Mouse (Mus musculus) limb, embryonic 10.5 days (tissue): Measurements from ENCODE around the gene Npb. TPM values are rescaled to one million over a fixed set of nuclear protein-coding genes. Genes with fewer than 3 reads are reported as not detected.
"Not testable (repeated sequence)": the region's sequence is repeated elsewhere in the genome, so short reads cannot be mapped to it uniquely, and the experiment has no call there.

Source experiments
- DNase-seq: peaks from one replicate; pipeline ENCODE4 v3.0.0-alpha.2; 2017; ENCODE audit warnings: low spot score
- H3K27ac ChIP-seq: fragments of 300-500 bp; sonication (generic); 2 replicates; pipeline ENCODE4 v1.5.1; 2016; ENCODE audit warnings: mild to moderate bottlenecking
- H3K27me3 ChIP-seq: fragments of 300-500 bp; sonication (generic); 2 replicates; pipeline ENCODE4 v1.6.1; 2016; ENCODE audit warnings: low read depth, mild to moderate bottlenecking; ENCODE audit not compliant: poor library complexity, severe bottlenecking
- H3K36me3 ChIP-seq: fragments of 300-500 bp; sonication (generic); 2 replicates; pipeline ENCODE4 v1.6.1; 2016; ENCODE audit warnings: mild to moderate bottlenecking, moderate library complexity
- H3K4me1 ChIP-seq: fragments of 300-500 bp; sonication (generic); 2 replicates; pipeline ENCODE4 v1.6.1; 2016
- H3K4me3 ChIP-seq: fragments of 300-500 bp; sonication (generic); 2 replicates; pipeline ENCODE4 v1.5.1; 2016; ENCODE audit warnings: mild to moderate bottlenecking, moderate library complexity
- H3K9me3 ChIP-seq: fragments of 300-500 bp; sonication (generic); replicated peaks from 2 replicates; pipeline ENCODE4 v1.6.1; 2016; ENCODE audit warnings: mild to moderate bottlenecking
- WGBS: fragments of 180-500 bp; shearing (Covaris S2); methylation state at CpG from one replicate; pipeline ENCODE4 v1.1.7; 2016; 5-methylcytosine and 5-hydroxymethylcytosine counted together
- polyA plus RNA-seq: library from polyadenylated mRNA; unstranded; fragments of >200 nt; fragmentation: Nextera tagmentation; extraction: Ambion mirVana; gene quantifications from 2 replicates; pipeline ENCODE4 v1.2.1, GENCODE M21; 2016

Npb gene
- polyA plus RNA-seq, 1 experiment from 2014 or later, result not detected

- H3K9me3 ChIP-seq, H3K27me3 ChIP-seq, DNase-seq, H3K4me3 ChIP-seq, H3K27ac ChIP-seq: not testable (repeated sequence)
- peaks cover 40% of the 10 kb centered on the region for H3K4me1 ChIP-seq
- H3K36me3 ChIP-seq, result peaks cover 81% of the 10 kb centered on the region
- WGBS, result 91% methylated on average over 2 of the region's 2 CpGs
These were observed 25.3 kb upstream of the Npb start for GRCm38 (mm10) chr11:120582982-120583293.

GRCm38 (mm10) chr11:120583937-120584336, 24.3 kb upstream of the Npb start:
- 98% methylated on average over 1 of the region's 1 CpGs for WGBS
- no peak overlapping the region for H3K27ac ChIP-seq
- H3K27me3 ChIP-seq, result no peaks in the 10 kb centered on the region
- no peak overlapping the region for H3K4me3 ChIP-seq
- peaks cover 30% of the 10 kb centered on the region for H3K4me1 ChIP-seq
- DNase-seq, result no peak
- H3K9me3 ChIP-seq, result 0 out of 2 replicates have a peak, but pooled peaks cover 2% of the 10 kb centered on the region
- peaks cover 81% of the 10 kb centered on the region for H3K36me3 ChIP-seq

DNA sequence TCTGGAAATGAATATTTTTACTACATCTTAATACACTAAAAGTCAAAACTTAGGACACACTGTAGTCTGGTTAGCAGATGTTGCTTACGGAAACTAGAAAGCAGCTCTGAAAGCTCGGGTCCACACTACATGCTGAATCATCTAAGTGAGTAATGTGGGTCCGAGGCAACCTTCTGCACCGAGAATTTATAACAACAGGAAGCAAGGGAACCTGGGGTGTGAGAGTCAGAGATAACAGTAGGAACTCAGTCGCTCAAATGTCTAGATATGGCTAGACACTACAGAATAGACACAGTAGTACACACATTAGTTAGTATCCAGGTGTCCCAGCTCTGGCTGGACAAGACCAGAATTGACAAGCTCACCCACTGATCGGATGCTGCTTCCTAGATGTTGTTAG, 19.7 kb upstream of the Npb start:
- Histone ChIP-seq H3K27ac (no peak overlapping the region), H3K4me1 (no peaks in the 10 kb centered on the region), H3K4me3 (no peak overlapping the region), H3K36me3 (peaks cover 99% of the 10 kb centered on the region), H3K27me3 (no peaks in the 10 kb centered on the region), H3K9me3 (0 out of 2 replicates have a peak, but pooled peaks cover 2% of the 10 kb centered on the region)
- 96% methylated on average over 6 of the region's 6 CpGs for WGBS
- no peak for DNase-seq

- H3K27ac ChIP-seq, result peak overlapping the region; percentile 99
- H3K36me3 ChIP-seq, result peaks cover 78% of the 10 kb centered on the region
- no peak for DNase-seq
- H3K9me3 ChIP-seq, result no peaks in the 10 kb centered on the region
- H3K4me1 ChIP-seq, result peaks cover 30% of the 10 kb centered on the region
- peak overlapping the region; percentile 100 for H3K4me3 ChIP-seq
- H3K27me3 ChIP-seq, result no peaks in the 10 kb centered on the region
- whole genome bisulfite sequencing, result 6% methylated on average over 99 of the region's 99 CpGs
These were observed 10.7 kb upstream of the Npb start for GRCm38 (mm10) chr11:120597240-120598235.

GRCm38 (mm10) chr11:120598283-120598989, 9.8 kb upstream of the Npb start, which contains the start of the genes Alyref and Anapc11:
Alyref (minus strand) TSS chr11:120598365.
Anapc11 (plus strand) TSS chr11:120598421.
- Histone ChIP-seq H3K27me3 (no peaks in the 10 kb centered on the region), H3K27ac (peak within 1 kb of the TSS; percentile 99), H3K4me1 (peaks cover 30% of the 10 kb centered on the region), H3K36me3 (peaks cover 78% of the 10 kb centered on the region), H3K9me3 (no peaks in the 10 kb centered on the region), H3K4me3 (peak within 1 kb of the TSS; percentile 100)
- DNase-seq, result peak; percentile 97
- under 1% methylated on average over 88 of the region's 88 CpGs for WGBS

DNA sequence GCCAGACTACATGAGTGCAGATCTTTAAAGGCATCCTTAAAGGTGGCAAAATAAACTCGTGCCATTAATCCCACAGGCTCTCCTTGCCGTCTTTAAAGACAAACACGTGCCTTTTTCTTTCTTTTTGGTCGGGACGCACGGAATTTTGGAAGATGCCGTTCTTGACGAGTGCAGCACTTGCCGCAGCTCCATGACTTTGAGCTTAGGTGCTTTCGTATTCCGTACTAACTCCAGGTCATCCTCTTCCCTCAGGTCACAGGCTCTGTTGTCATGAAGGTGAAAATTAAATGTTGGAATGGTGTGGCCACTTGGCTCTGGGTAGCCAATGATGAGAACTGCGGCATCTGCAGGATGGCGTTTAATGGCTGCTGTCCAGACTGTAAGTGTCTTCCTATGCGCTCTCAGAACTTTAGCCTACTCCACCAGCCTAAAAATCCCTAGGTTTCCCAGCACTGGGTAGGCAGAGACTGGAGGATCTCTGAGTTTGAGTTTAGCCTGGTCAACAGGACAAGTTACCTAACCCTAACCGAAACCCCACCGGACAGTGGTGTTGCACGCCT, 9.2 kb upstream of the Npb start:
- DNase-seq, result no peak
- H3K4me3 ChIP-seq, result peak overlapping the region; percentile 100
- peaks cover 78% of the 10 kb centered on the region for H3K36me3 ChIP-seq
- WGBS, result 50% methylated on average over 17 of the region's 17 CpGs
- no peaks in the 10 kb centered on the region for H3K9me3 ChIP-seq
- peak overlapping the region; percentile 99 for H3K27ac ChIP-seq
- peaks cover 30% of the 10 kb centered on the region for H3K4me1 ChIP-seq
- H3K27me3 ChIP-seq, result no peaks in the 10 kb centered on the region

- 91% methylated on average over 3 of the region's 3 CpGs for WGBS
- no peak for DNase-seq
- Histone ChIP-seq H3K27ac (no peak overlapping the region), H3K36me3 (peaks cover 79% of the 10 kb centered on the region), H3K4me3 (no peak overlapping the region), H3K4me1 (peaks cover 30% of the 10 kb centered on the region), H3K27me3 (no peaks in the 10 kb centered on the region), H3K9me3 (no peaks in the 10 kb centered on the region)
These were observed 7.6 kb upstream of the Npb start for GRCm38 (mm10) chr11:120600716-120601115.

- Histone ChIP-seq H3K4me3 (no peak overlapping the region; the same call in 1 of the 2 replicates), H3K27ac (no peak overlapping the region), H3K9me3 (no peaks in the 10 kb centered on the region), H3K36me3 (peaks cover 74% of the 10 kb centered on the region), H3K27me3 (peaks cover 21% of the 10 kb centered on the region), H3K4me1 (peaks cover 22% of the 10 kb centered on the region)
- DNase-seq, result no peak
- WGBS, result 85% methylated on average over 2 of the region's 2 CpGs
These were observed 4.7 kb upstream of the Npb start for GRCm38 (mm10) chr11:120603545-120603944.

DNA sequence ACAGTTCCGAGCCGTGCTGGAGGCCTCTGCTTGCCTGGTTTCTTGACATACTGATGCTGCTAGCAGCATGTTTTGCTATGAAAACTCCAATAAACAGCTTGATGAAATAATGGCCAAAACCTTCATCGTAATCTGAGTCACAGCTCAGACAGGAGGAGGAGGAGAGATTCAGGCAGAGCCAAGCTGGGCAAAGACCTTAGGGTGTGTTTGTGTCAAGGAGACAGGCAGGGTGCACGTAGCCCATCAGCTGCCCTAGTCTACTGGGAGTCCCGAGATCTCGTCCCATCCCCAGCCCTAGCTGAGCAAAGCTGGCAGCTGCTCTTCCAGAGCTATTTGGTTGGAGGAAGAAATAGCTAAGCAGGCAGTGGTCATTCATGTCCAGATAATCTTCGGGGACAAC, 2.6 kb upstream of the Npb start:
- peaks cover 21% of the 10 kb centered on the region for H3K4me1 ChIP-seq
- H3K27ac ChIP-seq, result no peak overlapping the region
- no peak for DNase-seq
- H3K9me3 ChIP-seq, result no peaks in the 10 kb centered on the region
- peaks cover 36% of the 10 kb centered on the region for H3K27me3 ChIP-seq
- WGBS, result 95% methylated on average over 7 of the region's 7 CpGs
- peaks cover 83% of the 10 kb centered on the region for H3K36me3 ChIP-seq
- no peak overlapping the region for H3K4me3 ChIP-seq

GRCm38 (mm10) chr11:120606764-120607163, 1.5 kb upstream of the Npb start:
- Histone ChIP-seq H3K4me3 (no peak overlapping the region), H3K27ac (no peak overlapping the region), H3K9me3 (no peaks in the 10 kb centered on the region), H3K4me1 (peaks cover 21% of the 10 kb centered on the region), H3K27me3 (peaks cover 36% of the 10 kb centered on the region), H3K36me3 (peaks cover 86% of the 10 kb centered on the region)
- no peak for DNase-seq
- WGBS, result 79% methylated on average over 4 of the region's 4 CpGs

DNA sequence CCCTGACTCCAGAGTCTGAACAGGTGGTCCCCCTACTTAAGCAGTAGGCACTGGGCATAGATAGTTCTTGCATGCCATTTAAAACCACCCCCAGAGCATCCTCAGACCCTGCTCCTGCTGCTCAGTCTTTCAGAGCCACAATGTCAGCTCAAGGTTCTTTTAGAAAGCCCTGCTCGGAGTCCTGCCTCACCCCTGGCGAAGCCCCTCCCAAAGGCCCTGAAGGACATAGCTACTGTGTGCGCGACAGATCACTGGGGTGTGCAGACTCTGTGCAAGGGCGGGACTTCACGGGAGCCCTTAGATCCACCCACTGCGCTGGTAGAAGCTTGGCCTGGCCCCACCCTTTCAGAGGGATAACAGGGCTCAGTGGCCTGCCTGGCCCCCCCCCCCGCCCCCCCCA, 973 bp downstream of the Npb start:
- Histone ChIP-seq H3K27ac (no peak overlapping the region), H3K36me3 (peaks cover 86% of the 10 kb centered on the region), H3K27me3 (peaks cover 36% of the 10 kb centered on the region), H3K9me3 (no peaks in the 10 kb centered on the region), H3K4me3 (0 out of 2 replicates have a peak overlapping the region, but pooled peaks have one; percentile 43), H3K4me1 (peaks cover 21% of the 10 kb centered on the region)
- 44% methylated on average over 8 of the region's 8 CpGs for WGBS
- DNase-seq, result no peak

- H3K27me3 ChIP-seq, result peaks cover 36% of the 10 kb centered on the region
- no peak for DNase-seq
- peaks cover 21% of the 10 kb centered on the region for H3K4me1 ChIP-seq
- H3K27ac ChIP-seq, result no peak overlapping the region
- H3K9me3 ChIP-seq, result no peaks in the 10 kb centered on the region
- no peak overlapping the region for H3K4me3 ChIP-seq
- 85% methylated on average over 9 of the region's 9 CpGs for WGBS
- peaks cover 85% of the 10 kb centered on the region for H3K36me3 ChIP-seq
These were observed 2.3 kb downstream of the Npb start for GRCm38 (mm10) chr11:120610477-120611046.
